ENCODE assay signal across 10 mouse cellular contexts in genomic region chr1:83075526-83076189, GRCm38 (mm10). TPM values are rescaled to one million over a fixed set of nuclear protein-coding genes. Genes with fewer than 3 reads are reported as not detected.
DNase-seq lines count a peak whose midpoint lies in the region; ATAC-seq and TF ChIP-seq lines count a peak whose summit lies in the region.
"Had no signal": no experiment of that assay in that cellular context is flagged by ENCODE, and none has a peak within 500 bp of the region (broad histone marks: within the 10 kb centered on the region; RNA-seq: fewer than 3 reads in every experiment).

No protein-coding gene starts in this region.

- no peak overlapping the region for H3ac ChIP-seq in myocyte (ENCODE audit: control insufficient read depth, insufficient read length)

- no peak for ATAC-seq in heart, postnatal 0 days (ENCODE audit: insufficient read depth, low read depth)
- no peak for ATAC-seq in embryonic facial prominence, embryonic 14.5 days (ENCODE audit: low read depth)

- no peaks in the 10 kb centered on the region for H3K27me3 ChIP-seq in heart, postnatal 0 days (ENCODE audit: control insufficient read depth, insufficient read depth, low read length)
- H3K27me3 ChIP-seq in embryonic facial prominence, embryonic 14.5 days (replicated peaks; ENCODE audit: control insufficient read depth, insufficient read depth, low read length), result no peaks in the 10 kb centered on the region
- peaks cover 11% of the 10 kb centered on the region for H3K27me3 ChIP-seq in myocyte (ENCODE audit: control insufficient read depth, insufficient read depth, insufficient read length)

- TF ChIP-seq EP300 in heart, postnatal 0 days (IDR thresholded peaks at IDR 0.05; ENCODE audit: low read depth), result no peak

- no peaks in the 10 kb centered on the region for H3K4me1 ChIP-seq in heart, postnatal 0 days (ENCODE audit: control insufficient read depth, insufficient read depth)
- no peaks in the 10 kb centered on the region for H3K4me1 ChIP-seq in embryonic facial prominence, embryonic 14.5 days (ENCODE audit: control insufficient read depth, insufficient read depth, low read length)

- no peaks in the 10 kb centered on the region for H3K9me3 ChIP-seq in heart, postnatal 0 days (replicated peaks; ENCODE audit: control insufficient read depth, low read length)
- H3K9me3 ChIP-seq in embryonic facial prominence, embryonic 14.5 days (ENCODE audit: control insufficient read depth, low read length), result no peaks in the 10 kb centered on the region

- no peak for TF ChIP-seq CTCF in heart, postnatal 0 days (IDR thresholded peaks at IDR 0.05; ENCODE audit: low read depth)

- intact Hi-C loops in heart, postnatal 10 days (cut with DNase I), result loop anchor here (1.0 kb wide), 1 partner anchor 288 kb away; no protein-coding TSS in a partner anchor

- peak overlapping the region; percentile 55 for H3K4me2 ChIP-seq in heart, postnatal 0 days (ENCODE audit: low read depth, low read length)
- peak overlapping the region; percentile 39 for H3K4me2 ChIP-seq in embryonic facial prominence, embryonic 14.5 days (ENCODE audit: low read depth, low read length)
- H3K4me2 ChIP-seq in myocyte (ENCODE audit: low read depth), result peak overlapping the region; percentile 35

- no peak for DNase-seq in heart, postnatal 0 days (ENCODE audit: low spot score)
- no peak for DNase-seq in heart, postnatal 10 days
- no peak for DNase-seq in embryonic facial prominence, embryonic 14.5 days (ENCODE audit: low spot score)
- DNase-seq in induced T-regulatory cell, adult 2 months (ENCODE audit: low read depth), result peak; percentile 3
- DNase-seq in left cerebral cortex, adult 9 months (ENCODE audit: low spot score in 2 of 2), result no peak
- no peak for DNase-seq in cerebellum, adult 9-11 months
- DNase-seq in urinary bladder, postnatal 4 days (ENCODE audit: low spot score in 2 of 2), result no peak
- DNase-seq: right cerebral cortex, postnatal 14 days had no signal

- H3K27ac ChIP-seq in heart, postnatal 0 days (ENCODE audit: low read depth), result no peak overlapping the region
- H3K27ac ChIP-seq in embryonic facial prominence, embryonic 14.5 days (replicated peaks; ENCODE audit: low read depth, low read length), result no peak overlapping the region

- H3K79me2 ChIP-seq in myocyte (ENCODE audit: control insufficient read depth, insufficient read depth), result no peaks in the 10 kb centered on the region

- no peaks in the 10 kb centered on the region for H3K36me3 ChIP-seq in heart, postnatal 0 days (replicated peaks; ENCODE audit: control insufficient read depth, insufficient read depth, low read length)
- no peaks in the 10 kb centered on the region for H3K36me3 ChIP-seq in embryonic facial prominence, embryonic 14.5 days (ENCODE audit: control insufficient read depth, insufficient read depth, low read length)
- no peaks in the 10 kb centered on the region for H3K36me3 ChIP-seq in myocyte (ENCODE audit: control insufficient read depth, insufficient read depth)

- H3K4me3 ChIP-seq in heart, postnatal 0 days (ENCODE audit: low read depth, low read length), result peak overlapping the region; percentile 34
- peak overlapping the region; percentile 17; the same call in 1 of the 2 replicates for H3K4me3 ChIP-seq in embryonic facial prominence, embryonic 14.5 days (ENCODE audit: low read depth, low read length)
- no peak overlapping the region for H3K4me3 ChIP-seq in myocyte

- H3K9ac ChIP-seq in heart, postnatal 0 days (replicated peaks; ENCODE audit: low read depth, low read length), result no peak overlapping the region
- no peak overlapping the region for H3K9ac ChIP-seq in embryonic facial prominence, embryonic 14.5 days (ENCODE audit: low read depth, low read length)

- TF ChIP-seq POLR2A in myocyte (IDR thresholded peaks at IDR 0.05; ENCODE audit: insufficient read length, low read depth), result no peak

- WGBS in heart, postnatal 0 days, result 41% methylated on average over 15 of the region's 15 CpGs
- 40% methylated on average over 15 of the region's 15 CpGs for WGBS in embryonic facial prominence, embryonic 14.5 days

TF ChIP-seq in myocyte, 11 proteins besides CTCF, POLR2A, EP300 and RAD21:
- TF ChIP-seq E2F4 (IDR thresholded peaks at IDR 0.05; ENCODE audit: insufficient read depth), result no peak
- no peak for TF ChIP-seq POLR2AphosphoS2 (IDR thresholded peaks at IDR 0.05; ENCODE audit: insufficient read length, low read depth)
- TF ChIP-seq USF1 (IDR thresholded peaks at IDR 0.05; ENCODE audit: low read depth), result no peak
- no peak for TF ChIP-seq MYOD1 (IDR thresholded peaks at IDR 0.05; ENCODE audit: control insufficient read depth in 1 of 3, insufficient read length in 2 of 3, low read depth in 2 of 3)
- no peak for TF ChIP-seq MYOG (IDR thresholded peaks at IDR 0.05; ENCODE audit: control insufficient read depth in 1 of 3, insufficient read depth in 1 of 3, insufficient read length in 2 of 3, low read depth in 2 of 3)
- TF ChIP-seq MAX (IDR thresholded peaks at IDR 0.05; ENCODE audit: low read depth), result no peak
- no peak for TF ChIP-seq TCF3 (IDR thresholded peaks at IDR 0.05; ENCODE audit: insufficient read length, low read depth)
- no peak for TF ChIP-seq REST (IDR thresholded peaks at IDR 0.05; ENCODE audit: insufficient read depth, insufficient read length)
- no peak for TF ChIP-seq SRF (IDR thresholded peaks at IDR 0.05; ENCODE audit: control insufficient read depth, insufficient read length, low read depth)
- no peak for TF ChIP-seq TCF12 (IDR thresholded peaks at IDR 0.05; ENCODE audit: insufficient read depth, poor library complexity, severe bottlenecking)
- TF ChIP-seq CEBPB (IDR thresholded peaks at IDR 0.05; ENCODE audit: insufficient read depth, poor library complexity, severe bottlenecking), result no peak

RNA-seq across cellular contexts. Expression of gene Krtap28-13, which starts 14.9 kb away (rescaled TPM):
- total RNA-seq in heart, postnatal 0 days (2014; rRNA removed; ENCODE audit: low replicate concordance), result not detected in 2 replicates
- polyA plus RNA-seq in heart, postnatal 0 days (2015; fragmentation: Nextera tagmentation; extraction: Ambion mirVana), result not detected in 2 replicates
- total RNA-seq in heart, postnatal 10 days (2021), result not detected
- polyA plus RNA-seq in embryonic facial prominence, embryonic 14.5 days (2014; fragmentation: Nextera tagmentation; extraction: Ambion mirVana), result 0.29 TPM in 1 of 2 replicates, not detected in the other
- polyA plus RNA-seq in myocyte (2012; fragmentation: generic; extraction: Trizol), result not detected
- total RNA-seq: adrenal gland, postnatal 4 days had no signal

RNA-seq across cellular contexts. Expression of gene A030005K14Rik, which starts 16.5 kb away (rescaled TPM):
- not detected in 2 replicates for total RNA-seq in heart, postnatal 0 days (2014; rRNA removed; ENCODE audit: low replicate concordance)
- polyA plus RNA-seq in heart, postnatal 0 days (2015; fragmentation: Nextera tagmentation; extraction: Ambion mirVana), result not detected in 2 replicates
- total RNA-seq in heart, postnatal 10 days (2021), result not detected
- not detected in 2 replicates for polyA plus RNA-seq in embryonic facial prominence, embryonic 14.5 days (2014; fragmentation: Nextera tagmentation; extraction: Ambion mirVana)
- polyA plus RNA-seq in myocyte (2012; fragmentation: generic; extraction: Trizol), result not detected
- total RNA-seq: adrenal gland, postnatal 4 days had no signal

RNA-seq across cellular contexts. Expression of gene Gm47969, which starts 30.9 kb away (rescaled TPM):
- total RNA-seq in heart, postnatal 0 days (2014; rRNA removed; ENCODE audit: low replicate concordance), result not detected in 2 replicates
- not detected in 2 replicates for polyA plus RNA-seq in heart, postnatal 0 days (2015; fragmentation: Nextera tagmentation; extraction: Ambion mirVana)
- total RNA-seq in heart, postnatal 10 days (2021), result not detected
- not detected in 2 replicates for polyA plus RNA-seq in embryonic facial prominence, embryonic 14.5 days (2014; fragmentation: Nextera tagmentation; extraction: Ambion mirVana)
- polyA plus RNA-seq in myocyte (2012; fragmentation: generic; extraction: Trizol), result not detected
- total RNA-seq: adrenal gland, postnatal 4 days had no signal

RNA-seq across cellular contexts. Expression of gene Krtap28-10, which starts 33.4 kb away (rescaled TPM):
- not detected in 2 replicates for total RNA-seq in heart, postnatal 0 days (2014; rRNA removed; ENCODE audit: low replicate concordance)
- polyA plus RNA-seq in heart, postnatal 0 days (2015; fragmentation: Nextera tagmentation; extraction: Ambion mirVana), result not detected in 2 replicates
- total RNA-seq in heart, postnatal 10 days (2021), result not detected
- polyA plus RNA-seq in embryonic facial prominence, embryonic 14.5 days (2014; fragmentation: Nextera tagmentation; extraction: Ambion mirVana), result 0.36 TPM in 1 of 2 replicates, not detected in the other
- not detected for polyA plus RNA-seq in myocyte (2012; fragmentation: generic; extraction: Trizol)
- total RNA-seq: adrenal gland, postnatal 4 days had no signal

RNA-seq across cellular contexts. Expression of gene Slc19a3, which starts 37.4 kb away (rescaled TPM):
- total RNA-seq in heart, postnatal 0 days (2014; rRNA removed; ENCODE audit: low replicate concordance), result 8.2 TPM in 2 replicates
- 1.6 TPM in 2 replicates for polyA plus RNA-seq in heart, postnatal 0 days (2015; fragmentation: Nextera tagmentation; extraction: Ambion mirVana)
- under 1 TPM; 0.62 to 0.72 TPM for total RNA-seq in heart, postnatal 10 days (2021)
- 0.29 and 0.72 TPM in 2 replicates for polyA plus RNA-seq in embryonic facial prominence, embryonic 14.5 days (2014; fragmentation: Nextera tagmentation; extraction: Ambion mirVana)
- polyA plus RNA-seq in myocyte (2012; fragmentation: generic; extraction: Trizol), result 0.07 TPM
